Mouse (Mus musculus) midbrain, embryonic 10.5 days (tissue): ENCODE results near the gene Smarcc2. TPM values are rescaled to one million over a fixed set of nuclear protein-coding genes. Genes with fewer than 3 reads are reported as not detected.

Source experiments
- DNase-seq: peaks from one replicate; pipeline ENCODE4 v3.0.0-alpha.2; 2017; ENCODE audit warnings: low spot score
- H3K27ac ChIP-seq: fragments of 300-500 bp; sonication (generic); replicated peaks from 2 replicates; pipeline ENCODE4 v1.5.1; 2016; ENCODE audit warnings: mild to moderate bottlenecking
- H3K27me3 ChIP-seq: fragments of 300-500 bp; sonication (generic); 2 replicates; pipeline ENCODE4 v1.6.1; 2016; ENCODE audit warnings: low read depth, mild to moderate bottlenecking; ENCODE audit not compliant: poor library complexity, severe bottlenecking
- H3K36me3 ChIP-seq: fragments of 300-500 bp; sonication (generic); 2 replicates; pipeline ENCODE4 v1.6.1; 2016; ENCODE audit warnings: mild to moderate bottlenecking, moderate library complexity
- H3K4me1 ChIP-seq: fragments of 300-500 bp; sonication (generic); 2 replicates; pipeline ENCODE4 v1.6.1; 2016
- H3K4me3 ChIP-seq: fragments of 300-500 bp; sonication (generic); 2 replicates; pipeline ENCODE4 v1.5.1; 2016; ENCODE audit warnings: mild to moderate bottlenecking, moderate library complexity
- H3K9me3 ChIP-seq: fragments of 300-500 bp; sonication (generic); replicated peaks from 2 replicates; pipeline ENCODE4 v1.6.1; 2016; ENCODE audit warnings: mild to moderate bottlenecking
- WGBS: fragments of 180-500 bp; shearing (Covaris S2); methylation state at CpG from one replicate; pipeline ENCODE4 v1.1.7; 2016; 5-methylcytosine and 5-hydroxymethylcytosine counted together
- polyA plus RNA-seq: library from polyadenylated mRNA; unstranded; fragments of >200 nt; fragmentation: Nextera tagmentation; extraction: Ambion mirVana; gene quantifications from 2 replicates; pipeline ENCODE4 v1.2.1, GENCODE M21; 2016

Gene Smarcc2
- polyA plus RNA-seq, 1 experiment from 2014 or later, result 75.2 TPM

GRCm38 (mm10) chr10:128429454-128429853 lies 29.6 kb upstream of the Smarcc2 start:
- DNase-seq, result no peak
- H3K9me3 ChIP-seq, result no peaks in the 10 kb centered on the region
- no peaks in the 10 kb centered on the region for H3K27me3 ChIP-seq
- H3K4me1 ChIP-seq, result no peaks in the 10 kb centered on the region
- H3K27ac ChIP-seq, result no peak overlapping the region
- peaks cover 88% of the 10 kb centered on the region for H3K36me3 ChIP-seq
- WGBS, result 89% methylated on average over 4 of the region's 4 CpGs
- no peak overlapping the region for H3K4me3 ChIP-seq

- H3K27ac ChIP-seq, result no peak overlapping the region
- no peak overlapping the region for H3K4me3 ChIP-seq
- no peaks in the 10 kb centered on the region for H3K9me3 ChIP-seq
- DNase-seq, result no peak
- peaks cover 95% of the 10 kb centered on the region for H3K36me3 ChIP-seq
- H3K27me3 ChIP-seq, result no peaks in the 10 kb centered on the region
- 90% methylated on average over 2 of the region's 2 CpGs for WGBS
- H3K4me1 ChIP-seq, result no peaks in the 10 kb centered on the region
These were observed 25.6 kb upstream of the Smarcc2 start for GRCm38 (mm10) chr10:128433417-128433816.

DNA sequence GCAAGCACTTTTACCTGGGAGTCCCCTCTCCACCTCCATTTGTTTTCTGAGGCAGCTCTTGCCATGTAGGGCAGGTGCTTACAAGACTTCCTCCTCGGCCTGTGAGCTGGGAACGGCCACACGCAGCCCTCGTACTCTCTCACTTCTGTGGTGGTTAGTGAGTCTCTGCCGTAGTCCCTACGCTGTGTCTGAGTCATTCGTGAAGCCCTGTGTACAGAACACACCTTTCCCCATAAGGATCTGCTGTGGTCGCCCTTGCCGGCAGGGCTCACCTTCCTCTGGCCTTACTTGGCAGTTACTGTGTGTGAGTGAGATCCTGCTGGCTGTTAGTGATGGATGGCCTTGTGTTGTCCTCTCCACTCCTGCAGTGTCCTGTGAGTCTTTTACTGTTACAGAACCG lies 24.4 kb upstream of the Smarcc2 start:
- H3K36me3 ChIP-seq, result peaks cover 95% of the 10 kb centered on the region
- 91% methylated on average over 10 of the region's 10 CpGs for WGBS
- no peaks in the 10 kb centered on the region for H3K9me3 ChIP-seq
- no peaks in the 10 kb centered on the region for H3K27me3 ChIP-seq
- H3K4me1 ChIP-seq, result no peaks in the 10 kb centered on the region
- H3K27ac ChIP-seq, result no peak overlapping the region
- no peak overlapping the region for H3K4me3 ChIP-seq
- no peak for DNase-seq

- Histone ChIP-seq H3K4me1 (no peaks in the 10 kb centered on the region), H3K27me3 (no peaks in the 10 kb centered on the region), H3K4me3 (no peak overlapping the region), H3K36me3 (peaks cover 95% of the 10 kb centered on the region), H3K27ac (no peak overlapping the region), H3K9me3 (no peaks in the 10 kb centered on the region)
- no peak for DNase-seq
- WGBS, result 82% methylated on average over 17 of the region's 17 CpGs
These were observed 23.7 kb upstream of the Smarcc2 start for GRCm38 (mm10) chr10:128435186-128435823.

- Histone ChIP-seq H3K4me1 (no peaks in the 10 kb centered on the region), H3K4me3 (no peak overlapping the region), H3K27ac (no peak overlapping the region), H3K27me3 (no peaks in the 10 kb centered on the region), H3K36me3 (peaks cover 95% of the 10 kb centered on the region), H3K9me3 (no peaks in the 10 kb centered on the region)
- DNase-seq, result no peak
- WGBS, result 88% methylated on average over 5 of the region's 5 CpGs
These were observed 23.2 kb upstream of the Smarcc2 start for GRCm38 (mm10) chr10:128435873-128436272.

DNA sequence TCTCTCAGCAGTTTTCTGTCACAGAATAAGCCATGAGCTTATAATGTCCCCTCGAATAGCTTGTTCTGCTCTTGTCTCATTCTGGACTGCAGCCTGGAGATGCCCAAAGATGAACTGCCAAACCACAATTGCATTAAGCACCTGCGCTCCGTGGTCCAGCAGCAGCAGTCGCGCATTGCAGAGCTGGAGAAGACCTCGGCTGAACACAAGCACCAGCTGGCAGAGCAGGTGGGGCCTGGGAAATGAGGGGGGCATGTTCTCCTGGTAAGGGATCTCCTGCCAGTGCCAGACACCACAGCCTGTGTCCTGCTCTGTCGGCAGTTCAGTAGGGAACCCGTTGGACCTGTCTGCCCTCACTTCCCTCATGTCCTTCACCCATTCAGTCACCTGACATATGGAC lies 22.7 kb upstream of the Smarcc2 start:
- H3K4me1 ChIP-seq, result no peaks in the 10 kb centered on the region
- H3K36me3 ChIP-seq, result peaks cover 95% of the 10 kb centered on the region
- WGBS, result 98% methylated on average over 8 of the region's 8 CpGs
- no peaks in the 10 kb centered on the region for H3K9me3 ChIP-seq
- no peak for DNase-seq
- H3K27me3 ChIP-seq, result no peaks in the 10 kb centered on the region
- H3K4me3 ChIP-seq, result no peak overlapping the region
- H3K27ac ChIP-seq, result no peak overlapping the region

DNA sequence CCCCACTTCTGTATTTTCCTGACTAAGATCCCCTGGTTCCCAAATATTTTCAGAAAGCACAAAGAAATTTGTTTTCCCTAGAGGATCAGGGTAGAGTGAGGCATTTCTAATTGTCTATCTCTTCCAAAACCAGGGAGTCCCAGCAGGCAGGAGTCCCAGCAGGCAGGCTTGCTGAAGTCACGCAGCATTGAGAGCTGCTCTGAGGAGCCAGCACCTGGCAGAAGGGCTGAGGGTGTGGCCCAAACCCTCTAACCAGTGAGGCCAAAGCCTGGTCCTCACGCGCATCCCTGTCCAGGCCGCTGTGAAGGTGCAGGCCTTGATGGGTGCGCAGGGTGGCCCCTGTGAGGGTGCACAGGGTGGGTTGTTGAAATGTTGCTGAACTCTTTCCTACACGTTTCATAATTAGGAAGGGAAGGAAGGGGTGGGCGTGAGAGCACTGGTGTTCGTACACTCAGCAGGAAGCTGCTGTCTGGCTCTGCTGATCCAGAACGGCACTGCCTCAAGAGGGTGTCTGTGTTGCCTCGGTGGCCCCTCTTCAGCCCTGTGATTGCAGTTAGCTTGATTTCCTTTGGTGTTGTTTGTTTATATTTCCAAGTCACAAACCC lies 20.3 kb upstream of the Smarcc2 start:
- H3K9me3 ChIP-seq, result no peaks in the 10 kb centered on the region
- no peak for DNase-seq
- H3K27ac ChIP-seq, result no peak overlapping the region
- no peaks in the 10 kb centered on the region for H3K4me1 ChIP-seq
- no peak overlapping the region for H3K4me3 ChIP-seq
- WGBS, result 81% methylated on average over 10 of the region's 10 CpGs
- peaks cover 85% of the 10 kb centered on the region for H3K36me3 ChIP-seq
- no peaks in the 10 kb centered on the region for H3K27me3 ChIP-seq

GRCm38 (mm10) chr10:128440407-128440806 lies 18.6 kb upstream of the Smarcc2 start:
- Histone ChIP-seq H3K27me3 (no peaks in the 10 kb centered on the region), H3K36me3 (peaks cover 70% of the 10 kb centered on the region), H3K4me1 (no peaks in the 10 kb centered on the region), H3K4me3 (no peak overlapping the region), H3K27ac (no peak overlapping the region), H3K9me3 (no peaks in the 10 kb centered on the region)
- no peak for DNase-seq
- WGBS, result 70% methylated on average over 10 of the region's 10 CpGs

DNA sequence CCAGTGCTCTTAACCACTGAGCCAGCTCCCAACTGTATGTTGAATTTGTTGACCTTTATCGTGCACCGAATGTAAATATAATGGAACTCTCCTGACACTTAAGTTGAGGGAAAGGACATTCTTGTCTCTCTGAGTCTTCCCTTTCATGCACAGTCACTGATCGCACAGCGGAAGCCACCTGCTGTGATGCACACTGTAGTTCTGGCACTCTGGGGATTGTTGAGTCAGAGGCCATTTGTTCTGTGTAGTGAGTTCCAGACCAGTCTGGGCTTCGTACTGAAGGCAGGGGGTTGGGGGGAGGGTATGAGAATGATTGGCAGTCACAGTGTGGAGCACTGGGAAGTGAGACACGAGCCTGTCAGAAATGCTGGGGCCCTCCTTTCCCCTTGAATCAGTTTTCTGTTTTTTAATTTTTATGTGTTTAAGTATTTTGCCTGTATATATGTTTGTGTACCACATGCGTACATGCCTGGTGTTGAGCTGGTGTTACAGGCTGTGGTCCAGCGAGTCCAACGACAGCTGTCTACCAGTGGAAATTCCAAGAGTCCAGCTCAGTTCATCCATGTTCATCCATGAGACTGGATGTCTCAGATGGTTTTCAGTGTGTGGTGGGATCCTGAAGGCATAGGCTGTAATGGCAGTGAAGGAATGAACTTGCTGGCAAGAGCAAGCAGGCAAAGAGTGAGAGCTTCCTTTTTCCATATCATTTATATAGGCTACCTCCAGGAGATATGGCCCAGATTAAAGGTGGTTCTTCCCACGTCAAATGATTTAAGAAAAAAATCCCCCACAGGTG lies 17.5 kb upstream of the Smarcc2 start:
- Histone ChIP-seq H3K4me1 (no peaks in the 10 kb centered on the region), H3K27ac (no peak overlapping the region), H3K27me3 (no peaks in the 10 kb centered on the region), H3K36me3 (peaks cover 58% of the 10 kb centered on the region), H3K9me3 (no peaks in the 10 kb centered on the region), H3K4me3 (no peak overlapping the region)
- DNase-seq, result no peak
- 92% methylated on average over 10 of the region's 10 CpGs for WGBS

DNA sequence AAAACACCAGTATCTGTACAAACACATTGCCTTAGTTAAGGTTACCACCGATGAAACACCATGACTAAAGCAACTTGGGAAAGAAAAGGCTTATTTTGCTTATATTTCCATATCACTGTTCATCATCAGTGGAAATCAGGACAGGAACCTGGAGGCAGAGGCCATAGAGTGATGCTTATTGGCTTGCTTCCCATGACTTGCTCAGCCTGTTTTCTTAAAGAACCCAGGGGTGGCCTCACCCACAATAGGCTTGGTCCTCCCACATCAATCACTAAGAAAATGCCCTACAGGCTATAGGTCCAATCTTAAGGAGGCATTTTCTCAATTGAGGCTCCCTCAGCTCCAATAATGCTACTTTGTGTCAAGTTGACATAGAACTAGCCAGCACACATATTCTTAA lies 16.3 kb upstream of the Smarcc2 start:
- H3K4me1 ChIP-seq, result no peaks in the 10 kb centered on the region
- no peak overlapping the region for H3K27ac ChIP-seq
- WGBS, result 94% methylated on average over 1 of the region's 1 CpGs
- H3K4me3 ChIP-seq, result no peak overlapping the region
- H3K27me3 ChIP-seq, result no peaks in the 10 kb centered on the region
- no peaks in the 10 kb centered on the region for H3K9me3 ChIP-seq
- H3K36me3 ChIP-seq, result peaks cover 47% of the 10 kb centered on the region
- DNase-seq, result no peak

DNA sequence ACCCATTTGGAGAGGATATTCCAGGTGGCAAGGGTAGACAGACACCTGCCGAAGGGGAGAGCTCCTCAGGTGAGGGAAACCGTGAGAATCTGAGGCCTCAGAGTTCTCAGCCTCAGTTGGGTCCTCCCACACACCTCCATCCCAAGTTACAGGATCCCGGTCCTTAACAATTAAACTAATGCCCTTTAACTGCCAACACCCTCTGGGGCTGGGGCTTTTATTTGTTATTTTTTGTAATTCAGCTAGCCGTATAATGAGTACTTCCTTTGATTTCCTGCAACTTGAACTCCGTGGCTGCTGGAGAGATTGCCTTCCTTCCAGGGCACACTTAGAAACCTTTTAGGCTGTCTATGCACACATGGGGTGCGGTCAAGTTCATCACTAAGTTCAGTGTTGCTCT lies 14.7 kb upstream of the Smarcc2 start:
- Histone ChIP-seq H3K27ac (no peak overlapping the region), H3K36me3 (peaks cover 30% of the 10 kb centered on the region), H3K4me1 (no peaks in the 10 kb centered on the region), H3K9me3 (no peaks in the 10 kb centered on the region), H3K4me3 (no peak overlapping the region), H3K27me3 (no peaks in the 10 kb centered on the region)
- whole genome bisulfite sequencing, result 80% methylated on average over 6 of the region's 6 CpGs
- DNase-seq, result no peak

DNA sequence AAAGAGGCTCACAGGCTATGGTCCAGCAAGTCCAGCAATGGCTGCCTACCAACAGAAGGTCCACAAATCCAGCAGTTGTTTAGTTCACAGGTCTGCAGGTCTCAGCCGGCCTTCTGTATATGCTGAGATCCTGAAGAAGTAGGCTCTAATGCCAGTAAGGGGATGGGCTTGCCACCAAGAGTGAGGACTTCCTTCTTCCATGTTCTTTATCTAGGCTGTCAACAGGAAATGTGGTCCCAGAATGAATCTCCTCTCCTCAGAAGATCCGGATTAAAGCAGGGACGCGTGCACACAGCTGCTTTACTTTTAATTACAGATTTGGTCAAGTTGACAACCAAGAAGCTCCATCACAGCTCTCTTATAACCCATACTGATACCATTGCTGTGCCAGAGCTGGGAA lies 13.6 kb upstream of the Smarcc2 start:
- no peaks in the 10 kb centered on the region for H3K4me1 ChIP-seq
- no peak overlapping the region for H3K27ac ChIP-seq
- H3K4me3 ChIP-seq, result no peak overlapping the region
- no peaks in the 10 kb centered on the region for H3K9me3 ChIP-seq
- peaks cover 20% of the 10 kb centered on the region for H3K36me3 ChIP-seq
- WGBS, result 80% methylated on average over 4 of the region's 4 CpGs
- DNase-seq, result no peak
- H3K27me3 ChIP-seq, result no peaks in the 10 kb centered on the region

DNA sequence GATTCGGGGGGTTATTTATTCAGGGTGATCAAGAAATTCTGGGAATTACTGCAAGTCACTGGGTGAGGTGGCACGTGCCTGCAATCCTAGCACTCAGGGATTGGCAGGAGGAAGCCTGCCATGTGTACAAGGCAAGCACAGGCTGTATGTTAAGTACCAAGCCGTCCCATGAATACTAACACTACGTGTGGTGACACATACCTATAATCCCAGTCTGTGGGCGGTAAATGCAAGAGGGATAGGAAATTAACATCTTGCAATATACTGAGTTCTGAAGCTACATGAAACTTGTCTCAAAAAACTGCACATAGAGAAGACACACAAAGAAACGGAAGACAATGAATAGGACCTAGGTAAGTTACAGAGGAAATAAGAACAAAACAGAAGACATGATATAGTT lies 8.0 kb upstream of the Smarcc2 start:
- WGBS, result 86% methylated on average over 6 of the region's 6 CpGs
- no peak overlapping the region for H3K4me3 ChIP-seq
- DNase-seq, result no peak
- no peak overlapping the region for H3K27ac ChIP-seq
- no peaks in the 10 kb centered on the region for H3K4me1 ChIP-seq
- H3K36me3 ChIP-seq, result no peaks in the 10 kb centered on the region
- no peaks in the 10 kb centered on the region for H3K27me3 ChIP-seq
- no peaks in the 10 kb centered on the region for H3K9me3 ChIP-seq
